Mouse (Mus musculus) kidney, postnatal 0 days (tissue): ENCODE measurements at regions not wholly inside any gene's neighbourhood (a gene's known extent, or its start where the extent isn't known, plus 50 kb on each side); places are given as distances from the start of the nearest gene placed in this dataset.

ENCODE experiments used
- ATAC-seq: fragments of 200-750 bp; cut with Nextera tagmentation; replicated peaks from 2 replicates; pipeline ENCODE4 v1.8.0; 2017; ENCODE audit warnings: low read depth, moderate number of reproducible peaks, moderate TSS enrichment, moderate library complexity; ENCODE audit not compliant: low FRiP score
- DNase-seq: peaks from one replicate; pipeline ENCODE4 v3.0.0-alpha.2; 2016; ENCODE audit warnings: low spot score
- H3K27ac ChIP-seq: fragments of 300-500 bp; sonication (generic); 2 replicates; pipeline ENCODE4 v1.5.1; 2014; ENCODE audit warnings: mild to moderate bottlenecking
- H3K27me3 ChIP-seq: fragments of 300-500 bp; sonication (generic); 2 replicates; pipeline ENCODE4 v1.6.1; 2014; ENCODE audit warnings: low read length, mixed read lengths; ENCODE audit not compliant: insufficient read depth
- H3K36me3 ChIP-seq: fragments of 300-500 bp; sonication (generic); 2 replicates; pipeline ENCODE4 v1.6.1; 2014; ENCODE audit warnings: low read length, mixed read lengths; ENCODE audit not compliant: insufficient read depth
- H3K4me1 ChIP-seq: fragments of 300-500 bp; sonication (generic); replicated peaks from 2 replicates; pipeline ENCODE4 v1.6.1; 2014; ENCODE audit warnings: antibody characterized with exemption, low read length, mixed read lengths; ENCODE audit not compliant: insufficient read depth
- H3K4me2 ChIP-seq: fragments of 300-500 bp; sonication (generic); 2 replicates; pipeline ENCODE4 v1.6.1; 2014; ENCODE audit warnings: mild to moderate bottlenecking, low read length, moderate library complexity, mixed read lengths
- H3K4me3 ChIP-seq: fragments of 300-500 bp; sonication (generic); replicated peaks from 2 replicates; pipeline ENCODE4 v1.5.1; 2014; ENCODE audit warnings: low read depth, low read length
- H3K9ac ChIP-seq: fragments of 300-500 bp; sonication (generic); 2 replicates; pipeline ENCODE4 v1.6.1; 2014; ENCODE audit warnings: low read depth, low read length
- H3K9me3 ChIP-seq: fragments of 300-500 bp; sonication (generic); replicated peaks from 2 replicates; pipeline ENCODE4 v1.6.1; 2016; ENCODE audit warnings: low read length, inconsistent platforms, mixed read lengths
- CTCF ChIP-seq: IDR thresholded peaks from 2 replicates; pipeline ENCODE4 v1.5.1; 2016; ENCODE audit warnings: antibody characterized with exemption, low read depth, mild to moderate bottlenecking, moderate library complexity
- WGBS: fragments of 180-500 bp; shearing (Covaris S2); extraction: QIAGEN DNeasy Blood & Tissue Kit; methylation state at CpG from one replicate; pipeline ENCODE4 v1.1.7; 2014; 5-methylcytosine and 5-hydroxymethylcytosine counted together

GRCm38 (mm10) chr3:78668050-78668449, 618.3 kb downstream of the Rapgef2 start:
- Histone ChIP-seq H3K9ac (no peak overlapping the region), H3K9me3 (no peaks in the 10 kb centered on the region), H3K4me1 (no peaks in the 10 kb centered on the region), H3K36me3 (no peaks in the 10 kb centered on the region), H3K27ac (no peak overlapping the region), H3K27me3 (no peaks in the 10 kb centered on the region), H3K4me3 (no peak overlapping the region), H3K4me2 (no peak overlapping the region)
- DNase-seq (peak; percentile 51), ATAC-seq (no peak)
- no peak for TF ChIP-seq CTCF

- no peak; the same call in 1 of the 2 replicates for ATAC-seq
- Histone ChIP-seq H3K27ac (no peak overlapping the region), H3K9ac (no peak overlapping the region), H3K9me3 (no peaks in the 10 kb centered on the region), H3K27me3 (no peaks in the 10 kb centered on the region), H3K36me3 (no peaks in the 10 kb centered on the region), H3K4me2 (no peak overlapping the region), H3K4me3 (no peak overlapping the region), H3K4me1 (no peaks in the 10 kb centered on the region)
- 58% methylated on average over 4 of the region's 4 CpGs for WGBS
- no peak for TF ChIP-seq CTCF
- peak; percentile 88 for DNase-seq
Measured at GRCm38 (mm10) chr3:78667374-78668023, 618.8 kb downstream of the Rapgef2 start.

- Histone ChIP-seq H3K4me2 (no peak overlapping the region), H3K27ac (no peak overlapping the region), H3K9me3 (no peaks in the 10 kb centered on the region), H3K4me3 (no peak overlapping the region), H3K9ac (no peak overlapping the region), H3K4me1 (no peaks in the 10 kb centered on the region), H3K36me3 (no peaks in the 10 kb centered on the region), H3K27me3 (no peaks in the 10 kb centered on the region)
- no peak for TF ChIP-seq CTCF
- DNase-seq (no peak), ATAC-seq (no peak)
- WGBS = 87% methylated on average over 2 of the region's 2 CpGs
Measured at GRCm38 (mm10) chr3:78648115-78648514, 638.2 kb downstream of the Rapgef2 start.

GRCm38 (mm10) chr3:78635386-78635785, 650.9 kb downstream of the Rapgef2 start:
- Histone ChIP-seq H3K27me3 (no peaks in the 10 kb centered on the region), H3K9me3 (0 out of 2 replicates have a peak, but pooled peaks cover 7% of the 10 kb centered on the region), H3K4me1 (no peaks in the 10 kb centered on the region), H3K36me3 (no peaks in the 10 kb centered on the region), H3K4me3 (no peak overlapping the region), H3K9ac (no peak overlapping the region), H3K27ac (no peak overlapping the region), H3K4me2 (no peak overlapping the region)
- DNase-seq (peak; percentile 44), ATAC-seq (no peak)
- WGBS = 34% methylated on average over 4 of the region's 4 CpGs
- no peak for TF ChIP-seq CTCF

GRCm38 (mm10) chr3:78618900-78619299, 667.4 kb downstream of the Rapgef2 start:
- Histone ChIP-seq H3K36me3 (no peaks in the 10 kb centered on the region), H3K4me2 (no peak overlapping the region), H3K27me3 (no peaks in the 10 kb centered on the region), H3K4me3 (no peak overlapping the region), H3K9ac (no peak overlapping the region), H3K4me1 (no peaks in the 10 kb centered on the region), H3K27ac (no peak overlapping the region), H3K9me3 (no peaks in the 10 kb centered on the region)
- DNase-seq = peak; percentile 44
- no peak for ATAC-seq
- WGBS = 29% methylated on average over 3 of the region's 3 CpGs
- peak; percentile 66 for TF ChIP-seq CTCF

DNA sequence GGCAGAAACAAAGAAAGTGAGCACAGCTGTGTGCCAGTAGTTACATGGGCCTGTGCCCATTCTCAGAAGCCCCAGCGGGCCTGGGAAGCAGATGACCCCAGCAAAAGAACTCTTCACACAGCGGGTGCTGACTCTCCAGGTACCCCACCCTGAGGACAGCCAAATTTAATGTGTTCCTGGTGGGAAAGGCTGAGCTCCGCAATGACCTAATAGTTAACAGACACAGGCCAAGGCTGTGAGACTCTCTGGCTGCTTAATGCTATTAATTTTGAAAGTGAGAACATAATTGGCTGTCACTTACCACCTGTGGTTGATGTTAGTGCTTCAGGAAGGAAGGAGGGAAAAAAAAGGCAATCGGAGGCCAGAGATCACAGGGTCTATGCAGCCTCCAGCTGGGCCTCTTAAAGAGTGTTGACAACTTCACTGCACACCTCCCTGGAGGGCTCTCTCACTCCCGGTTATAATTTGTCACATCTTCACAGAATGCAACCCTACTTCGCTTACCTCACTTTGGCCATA, 691.5 kb downstream of the Rapgef2 start:
- Histone ChIP-seq H3K9ac (no peak overlapping the region), H3K9me3 (no peaks in the 10 kb centered on the region), H3K4me1 (no peaks in the 10 kb centered on the region), H3K27ac (no peak overlapping the region), H3K4me3 (no peak overlapping the region), H3K27me3 (no peaks in the 10 kb centered on the region), H3K36me3 (no peaks in the 10 kb centered on the region), H3K4me2 (0 out of 2 replicates have a peak overlapping the region, but pooled peaks have one; percentile 6)
- ATAC-seq (no peak; the same call in 1 of the 2 replicates), DNase-seq (peak; percentile 51)
- TF ChIP-seq CTCF = no peak
- 14% methylated on average over 6 of the region's 6 CpGs for WGBS
